Mouse (Mus musculus): ENCODE measurements around the gene Mmp21. TPM values are rescaled to one million over a fixed set of nuclear protein-coding genes. Genes with fewer than 3 reads are reported as not detected.

Gene Mmp21
- total RNA-seq, 1 experiment, result 0.27 TPM

GRCm38 (mm10) chr7:133636738-133637352 is 43.0 kb downstream of the Mmp21 start:
- H3K9me3 ChIP-seq (ENCODE audit: control insufficient read depth, insufficient read depth, low read depth, low read length), result no peaks in the 10 kb centered on the region
- peak overlapping the region; percentile 66 for H3K27ac ChIP-seq (ENCODE audit: insufficient read depth, low read depth, low read length, poor library complexity, severe bottlenecking)
- peaks cover 13% of the 10 kb centered on the region for H3K36me3 ChIP-seq (ENCODE audit: control insufficient read depth, insufficient read depth, low read length, poor library complexity, severe bottlenecking)
- H3K4me3 ChIP-seq (ENCODE audit: insufficient read depth in 1 of 2, low read depth in 1 of 2, low read length in 2 of 2, poor library complexity in 1 of 2, severe bottlenecking in 1 of 2), result peak overlapping the region; percentile 64 to 74
- H3K9ac ChIP-seq (ENCODE audit: insufficient read depth, low read depth, low read length, poor library complexity, severe bottlenecking), result peak overlapping the region; percentile 91
- DNase-seq (ENCODE audit: low read depth, low spot score), result peak; percentile 78
- TF ChIP-seq ZNF384 (IDR thresholded peaks at IDR 0.05; ENCODE audit: low read depth, low read length) (peak; percentile 98), HCFC1 (IDR thresholded peaks at IDR 0.05; ENCODE audit: borderline replicate concordance, insufficient read depth, low read length) (no peak; the same call in 1 of the 2 replicates), ZC3H11A (IDR thresholded peaks at IDR 0.05; ENCODE audit: borderline replicate concordance, low read depth, low read length) (peak; percentile 55; the same call in 1 of the 2 replicates)
- in situ Hi-C loops (cut with MboI; ENCODE audit: low sequenced_read_pairs in 2 of 2, unreplicated experiment in 2 of 2), result no loop called here
- H3K4me1 ChIP-seq (ENCODE audit: control insufficient read depth in 2 of 2, insufficient read depth in 2 of 2, low read length in 2 of 2, poor library complexity in 1 of 2), result peaks cover 0 to 4% of the 10 kb centered on the region in 2 experiments; a peak in 2 of 4 replicates

DNA sequence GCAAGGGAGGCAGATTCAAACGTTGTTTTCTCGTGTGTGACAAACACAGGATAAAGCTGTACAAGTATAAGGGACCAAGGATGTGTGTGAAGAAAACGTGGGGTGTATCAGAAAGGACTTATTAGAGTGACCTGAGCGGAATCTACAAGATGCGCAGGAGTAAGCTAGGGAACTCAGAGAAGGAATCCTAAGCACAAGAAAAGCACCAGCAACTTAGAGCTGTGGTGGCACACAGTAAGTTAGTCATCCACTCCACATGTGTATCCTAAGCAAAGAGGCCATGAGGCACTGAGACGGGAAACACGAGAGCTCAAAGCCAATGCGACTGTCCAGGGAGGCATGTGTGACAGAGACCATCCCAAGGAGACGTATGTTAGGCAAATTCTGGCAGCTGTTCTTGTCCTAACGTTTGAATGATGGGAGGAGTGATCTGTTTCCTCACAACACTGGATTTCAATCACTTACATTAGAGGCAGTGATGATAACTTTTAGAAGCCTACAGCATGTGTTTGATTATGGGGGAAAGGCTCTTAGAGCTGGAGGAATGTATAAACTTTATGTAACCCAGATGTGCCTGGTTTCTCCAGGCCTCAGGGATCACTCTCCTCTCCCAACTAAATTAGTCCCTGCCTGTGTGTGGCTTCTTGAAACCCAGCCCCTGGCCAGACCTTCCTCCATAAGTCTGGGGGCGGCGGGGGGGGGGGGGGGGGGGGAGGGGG is 44.8 kb downstream of the Mmp21 start:
- H3K4me3 ChIP-seq (ENCODE audit: insufficient read depth in 1 of 2, low read depth in 1 of 2, low read length in 2 of 2, poor library complexity in 1 of 2, severe bottlenecking in 1 of 2), result no peak overlapping the region
- in situ Hi-C loops (cut with MboI; ENCODE audit: low sequenced_read_pairs in 2 of 2, unreplicated experiment in 2 of 2), result no loop called here

GRCm38 (mm10) chr7:133632476-133632875 is 47.4 kb downstream of the Mmp21 start:
- peaks cover 0 to 2% of the 10 kb centered on the region in 2 experiments; a peak in 2 of 4 replicates for H3K4me1 ChIP-seq (ENCODE audit: control insufficient read depth in 2 of 2, insufficient read depth in 2 of 2, low read length in 2 of 2, poor library complexity in 1 of 2)
- in situ Hi-C loops (cut with MboI; ENCODE audit: low sequenced_read_pairs in 2 of 2, unreplicated experiment in 2 of 2), result no loop called here
- no peak overlapping the region for H3K4me3 ChIP-seq (ENCODE audit: insufficient read depth in 1 of 2, low read depth in 1 of 2, low read length in 2 of 2, poor library complexity in 1 of 2, severe bottlenecking in 1 of 2)
- no peaks in the 10 kb centered on the region for H3K36me3 ChIP-seq (ENCODE audit: control insufficient read depth, insufficient read depth, low read length, poor library complexity, severe bottlenecking)
- H3K27ac ChIP-seq (ENCODE audit: insufficient read depth, low read depth, low read length, poor library complexity, severe bottlenecking), result no peak overlapping the region
- TF ChIP-seq CHD2 (IDR thresholded peaks at IDR 0.05; ENCODE audit: low read depth, low read length) (no peak), HCFC1 (IDR thresholded peaks at IDR 0.05; ENCODE audit: borderline replicate concordance, insufficient read depth, low read length) (no peak), MAFK (IDR thresholded peaks at IDR 0.05; ENCODE audit: insufficient read depth, low read depth, low read length) (no peak), ZC3H11A (IDR thresholded peaks at IDR 0.05; ENCODE audit: borderline replicate concordance, low read depth, low read length) (0 out of 2 replicates have a peak, but pooled peaks have one; percentile 26), ZNF384 (IDR thresholded peaks at IDR 0.05; ENCODE audit: low read depth, low read length) (no peak)
- H3K9ac ChIP-seq (ENCODE audit: insufficient read depth, low read depth, low read length, poor library complexity, severe bottlenecking), result no peak overlapping the region
- DNase-seq (ENCODE audit: low read depth, low spot score), result peak; percentile 62
- H3K9me3 ChIP-seq (ENCODE audit: control insufficient read depth, insufficient read depth, low read depth, low read length), result no peaks in the 10 kb centered on the region

More for the DNA sequence above, 44.8 kb downstream of the Mmp21 start:
- DNase-seq (ENCODE audit: low read depth, low spot score), result no peak
- H3K9ac ChIP-seq (ENCODE audit: insufficient read depth, low read depth, low read length, poor library complexity, severe bottlenecking), result no peak overlapping the region
- H3K27ac ChIP-seq (ENCODE audit: insufficient read depth, low read depth, low read length, poor library complexity, severe bottlenecking), result no peak overlapping the region
- H3K9me3 ChIP-seq (ENCODE audit: control insufficient read depth, insufficient read depth, low read depth, low read length), result no peaks in the 10 kb centered on the region
- H3K4me1 ChIP-seq (ENCODE audit: control insufficient read depth in 2 of 2, insufficient read depth in 2 of 2, low read length in 2 of 2, poor library complexity in 1 of 2), result peaks cover 0 to 4% of the 10 kb centered on the region in 2 experiments; a peak in 2 of 4 replicates
- H3K36me3 ChIP-seq (ENCODE audit: control insufficient read depth, insufficient read depth, low read length, poor library complexity, severe bottlenecking), result peaks cover 2% of the 10 kb centered on the region; the same call in 1 of the 2 replicates
- TF ChIP-seq ZNF384 (IDR thresholded peaks at IDR 0.05; ENCODE audit: low read depth, low read length) (no peak), MAFK (IDR thresholded peaks at IDR 0.05; ENCODE audit: insufficient read depth, low read depth, low read length) (no peak), HCFC1 (IDR thresholded peaks at IDR 0.05; ENCODE audit: borderline replicate concordance, insufficient read depth, low read length) (no peak), CHD2 (IDR thresholded peaks at IDR 0.05; ENCODE audit: low read depth, low read length) (no peak), ZC3H11A (IDR thresholded peaks at IDR 0.05; ENCODE audit: borderline replicate concordance, low read depth, low read length) (no peak)

GRCm38 (mm10) chr7:133630821-133631220 is 49.0 kb downstream of the Mmp21 start:
- TF ChIP-seq HCFC1 (IDR thresholded peaks at IDR 0.05; ENCODE audit: borderline replicate concordance, insufficient read depth, low read length) (no peak), MAFK (IDR thresholded peaks at IDR 0.05; ENCODE audit: insufficient read depth, low read depth, low read length) (no peak), CHD2 (IDR thresholded peaks at IDR 0.05; ENCODE audit: low read depth, low read length) (no peak), ZC3H11A (IDR thresholded peaks at IDR 0.05; ENCODE audit: borderline replicate concordance, low read depth, low read length) (no peak)
- Histone ChIP-seq H3K9me3 (ENCODE audit: control insufficient read depth, insufficient read depth, low read depth, low read length) (no peaks in the 10 kb centered on the region), H3K4me3 (ENCODE audit: insufficient read depth in 1 of 2, low read depth in 1 of 2, low read length in 2 of 2, poor library complexity in 1 of 2, severe bottlenecking in 1 of 2) (no peak overlapping the region), H3K9ac (ENCODE audit: insufficient read depth, low read depth, low read length, poor library complexity, severe bottlenecking) (no peak overlapping the region), H3K4me1 (ENCODE audit: control insufficient read depth in 2 of 2, insufficient read depth in 2 of 2, low read length in 2 of 2, poor library complexity in 1 of 2) (peaks cover 0 to 2% of the 10 kb centered on the region in 2 experiments; a peak in 2 of 4 replicates), H3K36me3 (ENCODE audit: control insufficient read depth, insufficient read depth, low read length, poor library complexity, severe bottlenecking) (no peaks in the 10 kb centered on the region), H3K27ac (ENCODE audit: insufficient read depth, low read depth, low read length, poor library complexity, severe bottlenecking) (no peak overlapping the region)
- in situ Hi-C loops (cut with MboI; ENCODE audit: low sequenced_read_pairs in 2 of 2, unreplicated experiment in 2 of 2), result no loop called here
- DNase-seq (ENCODE audit: low read depth, low spot score), result no peak

All from ES-E14 (cell line).